Mouse (Mus musculus) thymus, postnatal 10 days (tissue): Measurements from ENCODE around the gene Vps25.

Experiments
- DNase-seq, 2 experiments: peaks; one replicate each; pipeline ENCODE4 v3.0.0; 2021; ENCODE audit warnings: low spot score in 2 of 2

Gene Vps25

DNA sequence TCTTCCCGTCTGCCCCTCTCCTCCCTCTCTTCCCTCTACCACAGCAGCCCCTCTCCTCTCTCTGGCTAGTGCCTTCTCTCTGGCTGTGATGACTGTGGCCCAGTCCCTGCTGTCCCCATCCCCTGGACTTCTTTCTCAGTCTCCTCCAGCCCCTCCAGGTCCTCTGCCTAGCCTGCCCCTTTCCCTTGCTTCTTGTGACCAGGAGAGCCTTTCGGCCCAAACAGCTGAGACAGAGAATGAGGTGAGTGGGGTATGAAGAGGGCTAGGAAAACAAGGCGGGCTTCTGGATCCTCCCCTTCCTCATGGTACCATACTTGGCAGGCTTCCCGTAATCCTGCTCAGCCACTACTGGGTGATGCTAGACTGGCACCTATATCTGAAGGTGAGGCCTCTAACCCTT is 21.8 kb downstream of the Vps25 start:
- DNase-seq: no peak

DNA sequence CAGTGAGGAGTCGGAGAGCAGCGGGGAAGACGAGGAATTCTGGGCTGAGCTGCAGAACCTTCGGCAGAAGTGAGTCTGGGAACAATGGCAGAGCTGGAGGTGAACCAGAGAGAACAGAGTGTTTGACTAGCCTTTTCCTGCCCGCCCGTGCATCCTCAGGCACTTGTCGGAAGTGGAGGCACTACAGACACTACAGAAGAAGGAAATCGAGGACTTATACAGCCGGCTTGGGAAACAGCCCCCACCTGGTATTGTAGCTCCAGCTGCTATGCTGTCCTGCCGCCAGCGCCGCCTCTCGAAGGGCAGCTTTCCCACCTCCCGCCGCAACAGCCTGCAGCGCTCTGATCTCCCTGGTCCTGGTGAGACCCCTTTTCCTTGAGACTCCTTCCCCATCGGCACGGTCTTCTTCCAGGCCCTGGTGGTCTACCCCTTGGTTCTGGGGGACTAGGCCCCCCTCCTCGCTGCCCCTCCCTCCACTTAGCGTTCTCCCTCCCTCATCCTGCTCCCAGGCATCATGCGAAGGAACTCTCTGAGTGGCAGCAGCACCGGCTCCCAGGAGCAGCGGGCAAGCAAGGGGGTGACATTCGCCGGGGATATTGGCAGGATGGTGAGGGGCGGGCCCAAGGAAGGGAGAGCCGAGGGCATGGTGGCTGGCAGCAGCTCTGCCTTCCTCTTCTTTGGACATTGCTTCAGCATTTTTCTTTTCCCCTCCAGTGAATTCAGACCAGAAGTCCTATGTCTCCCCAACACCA is 23.0 kb downstream of the Vps25 start:
- no peak for DNase-seq

DNA sequence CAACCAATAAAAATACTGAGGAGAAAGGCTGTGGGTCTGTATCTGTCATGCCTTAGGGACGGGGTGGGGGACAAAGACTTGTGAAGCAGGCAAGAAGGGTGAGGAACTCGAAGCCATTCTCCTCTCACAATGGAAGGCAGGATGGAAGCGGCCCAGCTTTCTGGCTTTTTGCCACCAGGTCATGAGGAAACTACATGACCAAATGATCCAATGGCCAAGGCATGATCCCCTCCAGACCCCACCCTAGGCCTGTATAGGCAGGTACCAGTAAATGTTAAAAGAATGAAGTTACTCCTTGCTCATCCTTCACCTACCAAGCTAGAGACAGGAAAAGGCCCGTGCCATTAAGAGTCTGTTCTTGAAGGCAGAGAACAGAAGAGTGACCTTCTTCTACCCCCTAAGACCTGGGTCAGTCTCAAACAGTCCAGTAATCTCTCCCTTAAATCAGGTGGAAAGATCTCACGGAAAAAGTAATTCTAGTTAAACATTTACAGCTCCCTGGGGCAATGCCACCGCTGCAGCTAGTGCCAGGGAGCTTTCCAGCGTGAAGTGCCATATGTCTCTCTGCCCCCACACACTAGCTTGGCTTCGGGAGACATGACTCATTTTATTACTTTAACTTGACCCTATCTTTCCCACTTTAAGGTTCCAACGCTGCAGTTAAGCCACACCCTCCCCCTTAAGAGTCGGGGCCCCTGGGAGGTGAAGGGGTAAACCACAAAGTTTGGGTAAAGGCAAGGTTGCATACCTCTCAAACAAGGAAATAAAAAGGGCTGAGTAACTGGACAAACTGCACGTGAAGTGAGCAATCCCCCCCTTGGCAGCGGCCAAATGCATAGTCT is 24.1 kb downstream of the Vps25 start:
- no peak for DNase-seq

DNA sequence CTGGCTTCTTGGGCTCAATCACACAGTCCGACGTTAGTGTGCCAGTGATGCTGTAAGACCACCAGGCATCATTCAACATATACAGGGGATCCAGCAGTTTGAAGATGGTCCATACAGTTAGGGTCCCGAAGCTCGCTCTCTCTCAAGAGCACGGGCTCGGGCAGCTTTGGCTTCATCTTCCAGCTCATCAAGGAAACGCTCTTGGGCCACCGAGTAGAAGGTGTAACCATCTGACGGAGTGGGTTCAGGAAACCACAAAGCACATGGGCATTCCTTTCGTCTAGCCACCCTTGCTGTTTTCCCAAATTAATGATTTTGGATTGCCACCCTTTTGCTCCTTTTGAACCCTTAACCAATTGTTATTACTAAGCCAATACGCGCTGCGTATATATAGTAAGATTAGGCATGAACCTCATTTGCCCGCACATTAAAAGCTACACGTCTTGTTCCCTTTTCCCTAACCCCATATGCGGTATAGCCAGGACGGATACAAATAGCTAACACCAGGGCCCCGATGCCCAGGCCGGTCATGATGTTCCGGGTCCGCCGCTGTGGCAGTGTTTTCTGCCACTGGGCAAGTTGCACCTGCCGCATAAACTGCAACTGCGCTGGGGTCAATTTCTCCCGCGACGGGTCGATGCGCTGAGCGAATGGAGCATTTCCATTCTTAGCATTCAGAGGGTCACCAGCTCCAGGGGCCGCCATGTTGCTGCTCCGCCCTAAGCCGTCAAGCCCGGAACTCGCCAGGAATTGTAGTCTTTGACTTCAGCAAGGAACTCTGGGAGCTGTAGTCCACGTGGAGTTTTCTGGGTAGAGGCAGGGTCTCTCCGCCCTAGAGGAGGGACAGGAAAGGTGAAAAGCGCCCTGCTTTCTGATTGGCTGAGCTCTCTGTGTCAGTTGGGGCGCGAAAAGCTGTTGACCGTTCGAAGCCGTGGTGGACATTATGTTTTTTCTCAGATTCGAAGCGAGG is 25.0 kb downstream of the Vps25 start, which contains the start of the genes Cntd1 and Coa3:
Cntd1 (plus strand) TSS at position 790 of the 970 bp plus-strand sequence.
Coa3 (minus strand) TSS at position 892 of the 970 bp plus-strand sequence.
- peak; percentile 80 to 81 for DNase-seq

DNA sequence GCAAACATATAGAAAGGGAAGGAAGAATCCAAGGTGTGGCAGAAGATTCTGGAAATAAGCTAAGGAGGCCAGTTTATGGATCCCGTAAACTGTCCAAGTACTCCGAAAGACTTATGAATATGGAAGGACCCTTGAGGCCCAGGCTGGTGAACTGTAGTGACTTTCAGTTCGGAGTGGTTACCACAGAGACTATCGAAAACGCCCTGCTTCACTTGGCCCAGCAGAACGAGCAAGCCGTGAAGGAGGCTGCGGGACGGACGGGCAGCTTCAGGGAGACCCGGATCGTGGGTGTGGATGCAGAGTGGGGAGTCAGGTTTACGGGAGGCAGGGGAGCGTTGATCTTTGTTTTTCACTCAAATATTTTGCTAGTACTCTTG is 25.7 kb downstream of the Vps25 start:
- DNase-seq: peak in 1 of 2 experiments; percentile 26

DNA sequence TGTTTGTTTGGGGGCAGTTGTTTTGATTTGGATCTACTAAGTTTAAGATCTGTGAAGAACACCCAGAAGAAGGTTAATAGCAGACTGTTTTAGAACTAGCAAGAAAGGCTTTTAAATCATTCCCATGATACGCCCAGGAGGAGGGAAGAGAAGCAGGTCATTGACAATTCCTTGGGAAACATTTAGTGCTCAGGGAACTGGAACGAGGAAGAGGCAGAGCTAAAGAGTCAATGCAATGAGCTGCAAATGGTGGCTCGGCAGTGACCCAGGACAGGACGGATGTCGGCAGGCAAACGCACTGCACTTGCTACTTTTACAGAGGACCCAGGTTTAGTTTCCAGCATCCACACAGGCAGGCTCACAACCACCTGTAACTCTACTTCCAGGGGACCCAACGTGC is 27.3 kb downstream of the Vps25 start:
- no peak for DNase-seq

DNA sequence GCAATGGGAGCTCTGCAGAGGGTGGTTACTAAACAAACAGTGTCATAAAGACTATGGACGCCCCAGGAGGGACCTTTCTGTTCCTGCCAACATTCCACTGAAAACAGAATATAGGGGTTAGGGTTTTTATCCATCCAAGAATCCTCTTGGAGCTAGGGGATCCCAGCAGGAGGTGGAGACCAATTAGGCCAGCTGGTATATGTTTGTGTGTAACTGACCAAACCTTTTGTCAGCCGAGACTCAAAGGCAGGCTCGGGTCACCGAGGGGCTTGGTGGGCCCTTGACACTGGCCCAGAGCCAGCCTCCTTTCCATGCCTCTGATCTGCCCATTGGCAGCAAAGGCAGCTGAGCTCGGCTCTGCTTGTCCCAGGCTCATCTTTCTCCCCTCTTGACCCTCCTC is 29.4 kb downstream of the Vps25 start:
- no peak for DNase-seq

DNA sequence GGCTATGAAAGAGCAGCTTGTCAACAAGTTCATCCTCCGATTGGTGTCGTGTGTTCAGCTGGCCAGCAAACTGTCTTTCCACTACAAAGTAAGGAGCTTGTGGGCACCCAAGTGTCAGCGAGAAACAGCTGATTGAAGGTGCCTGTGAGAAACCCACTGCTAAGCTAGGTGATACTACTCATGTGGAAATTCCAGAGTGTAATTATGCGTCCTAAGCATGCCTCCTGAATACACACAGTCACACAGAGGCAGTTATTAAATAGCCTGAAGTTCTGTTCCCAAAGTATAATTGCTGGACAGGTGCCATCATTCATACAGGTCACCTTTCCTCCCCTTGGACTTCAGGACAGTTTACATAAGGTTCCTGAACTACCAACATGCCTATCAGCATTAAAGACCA is 30.3 kb downstream of the Vps25 start:
- no peak for DNase-seq

DNA sequence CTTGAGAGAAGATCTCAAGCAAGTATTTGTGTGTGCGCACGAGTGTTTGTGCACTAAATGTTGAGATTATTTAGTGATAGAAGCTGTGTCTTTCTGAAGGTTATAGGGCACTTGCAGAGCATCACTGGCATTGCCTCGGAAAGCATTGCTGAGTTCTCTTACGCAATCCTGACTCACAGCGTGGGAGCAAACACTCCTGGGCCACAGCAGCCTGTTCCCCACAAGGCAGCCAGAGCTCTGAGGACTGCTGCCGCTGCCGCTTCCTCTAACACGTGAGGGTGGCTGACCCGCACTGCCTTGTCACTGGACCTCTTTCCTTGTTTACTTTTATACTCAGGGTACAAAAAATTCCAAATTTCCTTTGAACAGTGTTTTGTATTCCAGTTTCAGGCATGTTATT is 33.8 kb downstream of the Vps25 start:
- no peak for DNase-seq

DNA sequence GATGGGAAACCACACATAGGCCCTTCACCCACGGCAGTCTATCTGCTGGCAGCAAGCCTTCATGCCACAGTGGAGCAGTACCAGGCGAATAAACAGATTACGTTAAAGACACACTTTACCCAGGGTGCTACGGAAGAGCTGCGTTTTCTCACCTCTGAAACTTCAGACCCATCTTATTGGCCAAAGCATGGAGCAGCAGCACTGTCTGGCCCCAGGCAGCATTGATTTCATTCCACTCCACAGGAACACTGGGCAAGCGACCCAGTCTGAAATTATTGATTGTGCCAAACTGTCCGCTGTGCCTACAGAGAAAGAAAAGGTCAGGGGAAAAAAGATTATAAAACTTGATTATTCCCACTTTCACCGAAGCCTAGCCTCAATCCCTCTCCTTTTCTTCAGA is 37.7 kb downstream of the Vps25 start:
- no peak for DNase-seq

DNA sequence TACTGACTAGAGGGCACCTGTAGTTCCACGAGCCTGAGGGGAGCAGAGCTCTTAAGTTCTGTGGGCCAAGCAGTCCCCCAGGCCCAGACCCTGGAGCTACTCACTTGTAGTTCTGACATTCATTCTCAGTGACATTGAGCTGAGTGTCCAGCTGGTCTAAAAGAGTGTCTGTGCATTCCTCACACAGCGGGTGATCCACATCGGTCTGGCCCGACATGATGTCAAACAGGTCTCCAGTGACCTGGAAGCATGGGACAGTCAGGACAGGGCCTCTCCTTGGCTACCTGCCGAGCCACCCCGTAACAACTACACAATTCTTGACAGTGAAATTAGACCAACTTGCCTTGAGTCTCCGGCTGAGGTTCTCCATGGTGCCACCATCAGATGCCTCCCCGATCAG is 41.7 kb downstream of the Vps25 start:
- no peak for DNase-seq

DNA sequence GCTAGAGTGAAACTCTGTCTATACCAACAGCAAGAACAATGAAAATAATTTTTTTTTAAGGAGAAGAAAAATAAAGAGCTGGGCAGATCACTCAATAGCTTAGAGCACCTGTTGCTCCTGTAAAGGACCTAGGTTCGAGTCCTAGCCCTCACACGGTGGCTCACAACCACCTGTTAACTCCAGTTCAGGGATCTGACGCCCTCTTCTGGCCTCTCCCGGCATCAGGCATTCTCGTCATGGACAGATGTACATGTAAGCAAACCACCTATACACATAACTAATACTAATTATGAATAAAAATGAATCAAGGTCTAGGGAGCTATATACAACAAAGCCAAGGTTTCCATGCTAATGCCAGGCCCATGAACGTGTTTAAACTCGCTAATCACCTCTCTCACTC is 47.4 kb downstream of the Vps25 start:
- DNase-seq: no peak

DNA sequence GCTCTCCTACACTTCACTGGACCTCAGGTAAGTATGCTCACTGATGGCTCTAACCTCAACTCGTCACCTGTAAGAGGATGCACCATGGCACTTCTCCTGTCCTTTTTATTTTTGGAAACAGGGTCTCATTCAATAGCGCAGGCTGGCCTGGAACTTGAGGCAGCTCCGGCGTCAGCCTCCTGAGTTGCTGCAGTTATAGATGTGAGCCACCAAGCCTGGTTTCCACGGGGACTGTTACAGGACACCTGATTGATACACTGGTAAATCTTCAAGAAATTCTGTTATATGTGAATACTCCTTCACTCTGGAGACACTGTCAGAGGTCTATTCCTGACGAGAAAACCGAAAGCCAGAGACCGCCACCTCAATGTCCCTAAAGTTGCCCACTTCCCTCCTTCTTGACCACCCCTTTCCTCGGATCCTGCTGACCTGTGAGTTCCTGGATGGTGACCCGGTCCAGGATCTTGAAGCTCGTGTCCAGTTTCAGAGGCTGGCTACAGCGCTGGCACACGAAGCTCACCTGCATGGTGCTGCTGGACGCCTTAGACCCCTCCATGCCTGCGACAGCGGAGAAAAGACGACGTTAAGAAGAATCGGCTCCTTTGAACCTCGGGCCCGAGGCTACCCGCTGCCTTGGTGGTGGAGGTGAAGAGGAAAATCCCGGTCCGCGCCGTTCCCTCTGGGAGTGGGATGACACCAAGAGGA is 47.9 kb downstream of the Vps25 start:
- no peak for DNase-seq

DNA sequence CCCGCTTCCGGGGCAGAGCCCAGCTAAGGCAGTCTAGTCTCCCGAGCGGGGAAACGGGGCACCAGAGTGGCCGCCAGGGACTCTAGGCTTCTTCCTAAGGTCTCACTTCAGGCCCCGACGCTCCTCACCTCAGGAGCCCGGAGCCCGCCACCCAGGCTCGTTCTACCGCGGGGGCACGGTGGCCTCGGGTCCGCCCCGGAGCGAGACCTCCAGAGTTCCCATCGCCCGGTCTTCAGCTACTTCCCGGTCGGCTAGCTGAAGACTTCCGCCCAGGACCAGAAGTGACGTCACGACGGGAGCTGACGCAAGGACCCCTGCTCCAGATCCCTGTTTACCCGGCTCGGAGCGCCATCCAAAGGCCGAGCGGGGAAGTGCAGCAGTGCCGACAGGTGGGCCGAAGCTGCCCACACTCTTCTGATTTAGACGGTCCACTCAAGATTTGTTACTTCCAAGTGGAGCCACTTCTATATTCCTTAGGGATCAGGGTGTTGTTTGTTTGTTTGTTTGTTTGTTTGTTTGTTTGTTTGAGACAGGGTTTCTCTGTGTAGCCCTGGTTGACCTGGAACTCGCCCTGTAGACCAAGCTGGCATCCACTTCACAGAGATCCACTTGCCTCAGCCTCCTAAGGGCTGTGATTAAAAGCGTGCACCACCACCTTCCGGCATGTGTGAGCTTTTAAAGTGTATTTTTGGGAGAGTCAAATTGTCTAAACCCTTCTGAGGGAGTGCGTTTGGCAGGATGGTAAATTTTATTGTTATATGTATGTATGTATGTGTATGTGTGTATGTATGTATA is 48.7 kb downstream of the Vps25 start, which contains the start of gene Becn1:
Becn1 (minus strand) TSS at position 283 of the 795 bp plus-strand sequence.
- DNase-seq: peak; percentile 87 to 94

DNA sequence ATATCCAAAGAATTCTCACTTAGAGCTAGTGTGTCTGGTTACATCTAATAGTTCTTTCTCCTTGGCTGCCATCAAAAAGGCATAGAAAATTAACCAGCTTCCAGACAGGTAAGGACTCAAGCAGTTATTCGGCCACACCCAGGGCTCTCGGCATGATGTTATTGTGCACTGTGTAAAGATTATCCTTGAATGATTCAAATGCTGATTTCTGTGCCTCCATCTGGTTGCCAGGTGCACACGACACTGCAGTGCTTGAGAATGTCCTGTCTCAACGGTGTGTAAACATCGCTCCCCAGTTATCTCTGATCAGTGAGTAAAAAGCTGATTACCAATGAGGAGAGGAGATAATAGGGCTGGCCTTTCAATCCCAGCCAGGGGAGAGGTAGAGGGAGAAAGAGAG is 54.2 kb downstream of the Vps25 start:
- no peak for DNase-seq
